Mouse (Mus musculus) urinary bladder, postnatal 10 days (tissue): Measurements from ENCODE around the gene Rps6kb2.

ENCODE experiments used
- DNase-seq: peaks from one replicate; pipeline ENCODE4 v3.0.0; 2022; ENCODE audit warnings: low spot score

Rps6kb2 gene

DNA sequence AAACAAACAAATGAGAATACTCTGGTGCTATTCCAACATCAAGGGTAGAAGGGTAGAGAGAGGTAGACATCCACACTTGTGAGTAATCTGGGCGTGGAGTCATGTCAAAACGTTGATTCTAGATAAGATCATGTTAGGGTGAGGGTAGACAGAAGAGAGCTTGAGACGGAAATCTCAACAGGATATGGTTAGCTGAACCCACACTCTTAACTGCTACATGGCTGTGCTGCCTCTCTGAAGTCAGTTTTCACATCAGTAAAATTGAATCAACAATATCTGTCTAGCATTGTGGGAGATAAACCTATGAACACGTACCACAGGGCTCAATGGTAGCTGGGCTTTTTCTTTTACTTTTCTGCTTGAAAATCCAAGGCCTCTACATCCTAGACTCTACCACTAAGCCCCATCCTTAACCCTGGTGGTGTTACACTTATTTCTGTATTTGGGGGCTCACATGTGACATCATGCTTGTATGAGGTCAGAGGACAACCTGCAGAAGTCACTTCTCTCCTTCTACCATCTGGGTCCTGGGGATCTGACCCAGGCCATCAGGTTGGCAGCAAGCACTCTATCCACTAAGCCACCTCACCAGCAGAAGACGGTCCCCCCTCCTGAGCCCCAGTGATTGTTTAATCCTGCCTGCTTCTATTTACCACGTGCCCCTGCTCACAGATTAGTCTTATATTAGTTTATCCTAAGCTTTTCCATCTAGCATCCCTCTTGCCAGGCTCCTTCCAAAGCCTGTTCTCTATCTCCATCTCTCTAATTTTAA, 43.3 kb downstream of the Rps6kb2 start:
- DNase-seq: no peak

DNA sequence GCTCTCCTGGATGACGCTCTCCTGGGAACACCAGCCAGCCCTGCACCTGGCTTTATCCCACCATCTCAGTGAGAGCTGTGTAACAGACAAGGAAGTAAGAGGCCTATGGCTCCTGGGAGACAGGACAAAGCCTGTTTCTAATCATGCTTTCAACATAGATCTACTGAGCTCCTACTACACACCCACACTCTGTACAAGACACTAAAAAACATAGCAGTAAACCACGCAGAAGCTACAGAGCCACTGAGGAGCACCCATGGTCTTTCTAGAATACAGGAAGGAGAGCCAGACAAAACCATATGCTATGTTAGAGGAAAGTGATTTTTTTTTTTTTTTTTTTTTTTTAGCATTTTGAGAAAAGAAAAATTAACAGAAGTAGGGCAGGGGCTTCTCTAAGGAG, 44.8 kb downstream of the Rps6kb2 start:
- DNase-seq: no peak

DNA sequence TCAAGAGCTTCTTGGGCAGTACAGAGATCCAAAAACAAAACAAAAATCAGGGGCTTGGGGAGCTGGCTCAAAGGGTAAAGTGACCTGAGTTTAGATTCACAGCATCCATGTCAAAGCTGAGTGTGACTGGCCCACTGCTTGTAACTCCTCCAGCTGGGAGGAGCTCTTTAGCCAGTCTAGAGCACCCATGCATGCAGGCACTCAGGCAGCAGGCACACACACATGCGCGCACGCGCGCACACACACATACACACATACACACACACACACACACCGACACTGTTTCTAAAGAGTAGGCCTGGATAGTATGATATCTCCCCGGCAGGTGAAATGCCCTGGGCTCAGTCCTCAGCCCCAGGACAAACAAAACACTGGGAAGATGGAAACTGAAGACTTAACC, 46.1 kb downstream of the Rps6kb2 start:
- no peak for DNase-seq

DNA sequence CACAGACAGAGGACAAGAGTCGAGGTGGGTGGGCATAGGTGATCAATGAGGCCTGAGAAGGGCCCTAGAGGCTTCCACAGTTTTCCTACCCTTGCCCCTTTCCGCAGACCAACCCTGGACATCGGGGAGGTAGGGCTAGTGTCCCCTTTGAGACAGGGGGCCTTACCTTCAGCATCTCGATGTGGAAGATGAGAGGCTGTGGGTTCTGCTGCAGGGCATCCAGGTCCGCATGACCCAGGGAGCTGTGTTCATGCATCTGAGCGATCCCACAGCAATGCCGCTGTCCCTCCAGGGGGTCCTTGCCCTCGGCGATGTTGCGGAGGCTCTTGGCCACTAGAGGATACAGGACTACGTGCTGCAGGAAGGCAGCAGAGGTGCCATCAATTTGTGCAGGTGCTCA, 47.3 kb downstream of the Rps6kb2 start:
- no peak for DNase-seq

DNA sequence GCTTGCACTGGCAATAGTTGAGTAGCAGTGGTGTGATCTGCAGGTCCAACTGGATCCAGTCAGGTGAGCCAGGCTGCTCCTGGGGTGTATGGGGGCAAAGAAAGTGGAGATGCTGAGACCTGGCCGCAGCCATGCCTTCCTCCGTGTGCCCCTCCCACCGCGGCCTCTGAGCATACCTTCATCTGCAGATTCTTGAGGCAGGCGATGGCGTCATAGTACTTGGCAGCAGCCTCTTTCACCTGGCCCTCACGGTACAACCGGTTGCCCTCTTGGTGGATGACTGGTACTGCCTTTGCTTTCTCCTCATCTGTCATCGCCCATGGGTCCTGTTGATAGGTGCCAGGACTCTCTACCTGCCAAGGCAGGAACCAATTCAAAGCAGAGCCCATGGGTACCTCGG, 48.0 kb downstream of the Rps6kb2 start:
- DNase-seq: no peak

DNA sequence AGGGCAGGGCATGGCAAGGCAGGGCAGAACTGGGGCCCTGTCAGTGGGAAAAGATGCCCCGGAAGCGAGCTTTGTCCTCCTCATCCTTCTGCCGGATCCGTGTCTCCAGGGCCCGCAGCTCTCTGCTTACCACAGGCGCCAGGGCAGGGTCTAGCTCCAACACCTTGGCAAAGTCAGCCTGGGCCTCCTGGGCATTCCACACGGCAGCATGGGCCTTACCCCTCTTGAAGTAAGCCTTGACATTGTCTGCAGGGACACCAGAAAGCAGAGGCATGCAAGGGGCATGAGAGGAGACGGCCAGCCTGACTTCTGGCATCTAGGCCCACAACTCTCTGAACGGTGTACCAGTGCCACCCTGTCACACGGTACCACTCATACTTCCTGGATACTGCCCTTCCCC, 48.6 kb downstream of the Rps6kb2 start:
- no peak for DNase-seq

DNA sequence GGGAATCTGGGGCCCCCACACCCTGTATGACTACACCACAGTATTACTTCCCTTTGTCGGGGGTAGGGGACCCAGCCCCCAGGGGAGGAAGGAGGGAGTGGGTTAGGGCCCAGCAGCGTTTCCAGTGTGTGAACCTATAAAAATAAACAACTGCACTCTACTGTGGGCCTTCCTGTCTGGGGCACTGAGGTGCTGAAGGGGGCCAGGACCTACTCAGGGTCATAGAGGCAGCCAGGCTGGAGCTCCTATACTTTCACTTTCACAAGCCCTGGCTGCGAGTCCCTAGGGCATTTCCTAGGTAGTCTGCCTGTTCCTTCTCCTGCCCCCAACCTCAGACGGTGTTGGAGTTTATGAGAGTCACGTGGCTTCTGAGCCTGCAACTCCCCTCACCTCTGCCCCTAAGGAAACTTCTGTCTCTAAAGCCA, 49.3 kb downstream of the Rps6kb2 start:
- DNase-seq: no peak

DNA sequence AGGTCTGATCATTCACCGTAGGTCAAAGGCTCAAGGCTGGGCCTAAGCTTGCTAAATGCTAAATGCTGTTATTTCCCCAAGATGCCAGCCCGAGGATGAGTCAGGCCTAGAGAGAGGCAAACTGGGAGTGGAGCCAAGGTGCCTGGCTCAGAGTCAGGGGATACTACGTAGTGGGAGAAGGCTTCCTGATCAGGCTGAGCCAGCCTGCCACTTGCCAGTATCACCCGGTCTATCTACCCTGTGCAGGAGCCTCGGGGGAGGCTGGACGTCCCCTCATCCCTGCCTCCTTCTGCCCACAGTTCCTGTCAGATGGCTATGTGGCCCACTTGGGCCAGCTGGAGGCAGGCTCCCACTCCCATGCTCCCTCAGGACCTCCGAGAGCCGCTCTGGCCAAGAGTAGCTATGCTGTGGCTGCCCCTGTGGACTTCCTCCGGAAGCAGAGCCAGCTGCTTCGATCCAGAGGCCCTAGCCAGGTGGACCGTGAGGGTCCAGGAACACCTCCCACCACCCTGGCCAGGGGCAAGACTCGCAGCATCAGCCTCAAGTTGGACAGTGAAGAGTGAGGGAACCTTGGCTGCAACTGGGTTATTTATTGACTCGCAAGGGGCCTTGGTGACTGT, 49.9 kb downstream of the Rps6kb2 start:
- peak; percentile 50 for DNase-seq

DNA sequence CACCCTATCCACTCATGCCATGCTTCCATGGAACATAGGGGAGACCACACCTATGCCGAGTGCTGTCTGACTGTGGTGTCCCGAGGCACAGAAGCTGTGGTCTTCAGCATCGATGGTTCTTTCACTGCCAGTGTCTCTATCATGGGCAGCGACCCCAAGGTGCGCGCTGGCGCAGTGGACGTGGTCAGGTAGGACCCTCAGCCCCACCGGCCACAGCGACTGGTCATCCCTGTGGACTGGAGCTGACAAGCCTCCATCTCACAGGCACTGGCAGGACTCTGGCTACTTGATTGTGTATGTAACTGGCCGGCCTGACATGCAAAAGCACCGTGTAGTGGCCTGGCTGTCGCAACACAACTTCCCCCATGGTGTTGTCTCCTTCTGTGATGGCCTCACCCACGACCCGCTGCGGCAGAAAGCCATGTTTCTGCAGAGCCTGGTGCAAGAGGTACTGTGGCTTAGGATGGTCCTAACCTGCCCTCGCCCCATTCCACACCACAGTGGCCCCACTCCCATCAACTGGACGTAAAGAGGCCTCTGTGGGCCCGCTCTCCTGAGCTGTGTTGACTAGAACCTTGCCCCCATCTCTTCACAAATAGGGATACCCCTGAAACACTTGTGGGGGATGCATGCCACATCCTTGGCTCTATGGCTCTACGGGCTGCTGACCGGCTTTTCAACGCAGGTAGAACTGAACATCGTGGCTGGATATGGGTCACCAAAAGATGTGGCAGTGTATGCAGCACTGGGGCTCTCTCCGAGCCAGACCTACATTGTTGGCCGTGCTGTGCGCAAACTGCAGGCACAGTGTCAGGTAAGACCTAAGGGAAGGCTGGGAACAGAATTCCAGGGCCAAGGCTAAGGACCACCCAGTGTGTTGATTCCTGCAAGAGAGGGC, 50.8 kb downstream of the Rps6kb2 start:
- DNase-seq: no peak

DNA sequence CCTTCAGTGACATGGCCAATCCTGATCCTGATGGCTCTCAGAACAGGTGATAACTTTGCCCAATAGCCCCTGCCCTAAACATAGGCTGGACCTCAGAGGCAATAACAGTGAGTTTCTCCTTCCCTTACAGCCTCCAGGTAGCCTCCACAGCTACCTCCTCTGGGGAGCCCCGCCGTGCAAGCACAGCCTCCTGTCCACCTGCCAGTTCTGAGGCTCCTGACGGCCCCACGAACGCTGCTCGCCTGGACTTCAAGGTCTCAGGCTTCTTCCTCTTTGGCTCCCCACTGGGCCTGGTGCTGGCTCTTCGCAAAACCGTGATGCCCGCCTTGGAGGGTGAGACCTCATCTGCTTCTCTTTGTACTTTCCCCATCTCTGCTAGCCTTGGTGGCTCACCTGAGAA, 54.6 kb downstream of the Rps6kb2 start:
- DNase-seq: no peak

DNA sequence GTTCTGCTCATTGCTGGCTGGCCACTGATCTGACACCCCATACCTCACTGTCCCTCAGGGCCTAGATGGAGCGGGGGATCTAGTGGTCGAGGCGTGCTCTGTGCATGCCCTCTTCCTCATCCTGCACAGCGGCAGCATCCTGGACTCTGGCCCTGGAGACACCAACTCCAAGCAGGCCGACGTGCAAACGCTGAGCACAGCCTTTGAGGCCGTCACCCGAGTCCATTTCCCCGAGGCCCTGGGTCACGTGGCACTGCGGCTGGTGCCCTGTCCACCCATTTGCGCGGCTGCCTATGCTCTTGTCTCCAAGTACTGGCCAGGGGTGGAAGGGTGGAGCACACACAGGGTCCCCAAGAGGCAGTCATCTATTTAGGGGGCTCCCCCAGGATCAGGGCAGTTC, 56.5 kb downstream of the Rps6kb2 start:
- DNase-seq: no peak

DNA sequence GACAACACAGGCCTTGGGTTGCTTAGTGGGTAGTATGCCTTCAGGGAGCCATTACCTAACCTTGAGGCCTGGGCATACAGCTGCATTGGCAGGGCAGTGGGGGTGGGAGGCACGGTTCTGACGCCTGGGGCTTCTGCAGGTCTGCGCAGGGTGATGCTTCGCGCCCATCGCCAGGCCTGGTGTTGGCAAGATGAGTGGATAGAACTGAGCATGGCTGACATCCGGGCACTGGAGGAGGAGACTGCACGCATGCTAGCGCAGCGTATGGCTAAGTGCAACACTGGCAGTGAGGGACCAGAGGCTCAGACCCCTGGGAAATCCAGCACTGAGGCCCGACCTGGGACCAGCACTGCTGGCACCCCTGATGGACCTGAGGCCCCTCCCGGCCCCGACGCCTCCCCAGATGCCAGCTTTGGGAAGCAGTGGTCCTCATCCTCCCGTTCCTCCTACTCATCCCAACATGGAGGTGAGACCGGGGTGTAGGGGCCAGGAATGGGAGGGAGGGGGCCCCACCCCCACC, 58.4 kb downstream of the Rps6kb2 start:
- no peak for DNase-seq
